Mouse (Mus musculus): ENCODE measurements around the gene Lmod2.

DNA sequence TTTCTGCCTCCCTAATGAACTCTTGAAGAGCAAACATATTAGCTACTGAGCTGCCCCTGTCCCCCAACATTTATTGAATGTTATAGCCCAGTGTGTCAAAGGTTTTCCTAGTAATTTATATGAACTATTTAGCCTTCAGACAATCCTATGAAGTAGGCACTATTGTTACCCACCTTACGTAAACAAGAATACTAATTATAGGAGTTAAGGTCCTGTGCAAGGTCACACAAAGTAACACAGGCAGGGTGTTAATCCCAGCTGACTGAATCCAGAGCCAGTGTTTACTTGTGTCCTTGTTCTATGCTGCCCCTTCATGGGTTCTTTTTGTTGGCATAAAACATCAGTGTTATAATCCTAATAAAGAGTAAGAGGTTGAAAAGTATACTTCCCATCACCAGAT is 27.9 kb upstream of the Lmod2 start:
- no peak for TF ChIP-seq CTCF (IDR thresholded peaks at IDR 0.05; ENCODE audit: low read depth, low read length)
- TF ChIP-seq GATA1 (IDR thresholded peaks at IDR 0.05; ENCODE audit: borderline replicate concordance, low read length) = no peak
- TF ChIP-seq POLR2AphosphoS5 (IDR thresholded peaks at IDR 0.05; ENCODE audit: insufficient replicate concordance, low read depth, low read length) = no peak
- no peak for TF ChIP-seq TAL1 (conservative IDR thresholded peaks at IDR 0.05; ENCODE audit: low read depth, low read length)
